Mouse (Mus musculus): ENCODE results near the gene Stat1.

The Stat1 gene

GRCm38 (mm10) chr1:52133254-52133653 lies 14.0 kb downstream of the Stat1 start:
- no peak for DNase-seq (ENCODE audit: low read depth)

- DNase-seq (ENCODE audit: low read depth) = no peak
These were observed 18.1 kb downstream of the Stat1 start for GRCm38 (mm10) chr1:52137292-52137691.

- no peak for DNase-seq (ENCODE audit: low read depth)
These were observed 21.3 kb downstream of the Stat1 start for GRCm38 (mm10) chr1:52140534-52140933.

GRCm38 (mm10) chr1:52141482-52141881 lies 22.2 kb downstream of the Stat1 start:
- DNase-seq (ENCODE audit: low read depth) = no peak

GRCm38 (mm10) chr1:52142117-52142516 lies 22.9 kb downstream of the Stat1 start:
- DNase-seq (ENCODE audit: low read depth) = no peak

- DNase-seq (ENCODE audit: low read depth) = no peak
These were observed 24.0 kb downstream of the Stat1 start for GRCm38 (mm10) chr1:52143191-52143590.

- DNase-seq (ENCODE audit: low read depth) = no peak
These were observed 24.4 kb downstream of the Stat1 start for GRCm38 (mm10) chr1:52143596-52144156.

GRCm38 (mm10) chr1:52144907-52145306 lies 25.7 kb downstream of the Stat1 start:
- no peak for DNase-seq (ENCODE audit: low read depth)

GRCm38 (mm10) chr1:52146214-52146970 lies 27.2 kb downstream of the Stat1 start:
- DNase-seq (ENCODE audit: low read depth) = no peak

- DNase-seq (ENCODE audit: low read depth) = no peak
These were observed 28.2 kb downstream of the Stat1 start for GRCm38 (mm10) chr1:52147431-52147830.

GRCm38 (mm10) chr1:52148178-52148577 lies 28.9 kb downstream of the Stat1 start:
- DNase-seq (ENCODE audit: low read depth) = no peak

- DNase-seq (ENCODE audit: low read depth) = no peak
These were observed 29.5 kb downstream of the Stat1 start for GRCm38 (mm10) chr1:52148696-52149095.

- DNase-seq (ENCODE audit: low read depth) = no peak
These were observed 30.7 kb downstream of the Stat1 start for GRCm38 (mm10) chr1:52149934-52150346.

- DNase-seq (ENCODE audit: low read depth) = no peak
These were observed 31.4 kb downstream of the Stat1 start for GRCm38 (mm10) chr1:52150676-52151075.

- no peak for DNase-seq (ENCODE audit: low read depth)
These were observed 31.9 kb downstream of the Stat1 start for GRCm38 (mm10) chr1:52151166-52151565.

- DNase-seq (ENCODE audit: low read depth) = no peak
These were observed 33.1 kb downstream of the Stat1 start for GRCm38 (mm10) chr1:52152369-52152768.

- no peak for DNase-seq (ENCODE audit: low read depth)
These were observed 33.7 kb downstream of the Stat1 start for GRCm38 (mm10) chr1:52152936-52153335.

GRCm38 (mm10) chr1:52154890-52155289 lies 35.6 kb downstream of the Stat1 start:
- no peak for DNase-seq (ENCODE audit: low read depth)

GRCm38 (mm10) chr1:52156351-52156750 lies 37.1 kb downstream of the Stat1 start:
- DNase-seq (ENCODE audit: low read depth) = no peak

- no peak for DNase-seq (ENCODE audit: low read depth)
These were observed 38.8 kb downstream of the Stat1 start for GRCm38 (mm10) chr1:52158040-52158439.

GRCm38 (mm10) chr1:52158490-52159381 lies 39.5 kb downstream of the Stat1 start:
- no peak for DNase-seq (ENCODE audit: low read depth)

GRCm38 (mm10) chr1:52161151-52161550 lies 41.9 kb downstream of the Stat1 start:
- DNase-seq (ENCODE audit: low read depth) = no peak
